Mouse (Mus musculus): ENCODE measurements around the gene Car4. TPM values are rescaled to one million over a fixed set of nuclear protein-coding genes. Genes with fewer than 3 reads are reported as not detected.

The Car4 gene
- polyA plus RNA-seq (2017; shearing (Covaris generic)): not detected

GRCm38 (mm10) chr11:84957591-84958270 is at the start of gene Car4:
Gene Car4 (plus strand): TSS chr11:84957786.

GRCm38 (mm10) chr11:84916053-84916702 is 41.4 kb upstream of the Car4 start, which contains the start of gene Znhit3:
Gene Znhit3 (minus strand): TSS chr11:84916366.

Other genes with a start within 250 kb of the Car4 start
- 31.5 TPM for gene Mrm1, start 138.3 kb upstream of the Car4 start, polyA plus RNA-seq (2017; shearing (Covaris generic))
- 28.5 TPM for gene Dhrs11, start 128.8 kb upstream of the Car4 start, polyA plus RNA-seq (2017; shearing (Covaris generic))
- gene Ggnbp2, start 87.0 kb upstream of the Car4 start, polyA plus RNA-seq (2017; shearing (Covaris generic)): 205 TPM
- 2.6 TPM for gene Myo19, start 77.6 kb upstream of the Car4 start, polyA plus RNA-seq (2017; shearing (Covaris generic))
- gene Pigw, start 77.5 kb upstream of the Car4 start, polyA plus RNA-seq (2017; shearing (Covaris generic)): 5.5 TPM
- 33.1 TPM for gene Znhit3, start 41.4 kb upstream of the Car4 start, polyA plus RNA-seq (2017; shearing (Covaris generic))
- 15.8 TPM for gene Usp32, start 182.4 kb downstream of the Car4 start, polyA plus RNA-seq (2017; shearing (Covaris generic))
- gene 1700125H20Rik, start 212.6 kb downstream of the Car4 start, polyA plus RNA-seq (2017; shearing (Covaris generic)): not detected

Measured in inflammation-experienced regulatory T-cells, adult 16 weeks (primary cell).